Mouse (Mus musculus) spleen, adult 2 months (tissue): ENCODE results near the gene Gm11084.
"Not testable (repeated sequence)": the region's sequence is repeated elsewhere in the genome, so short reads cannot be mapped to it uniquely, and the experiment has no call there.

ENCODE experiments used
- CTCF ChIP-seq: fragments of 200-500 bp; IDR thresholded peaks from 2 replicates; pipeline ENCODE4 v1.5.1; 2011; ENCODE audit warnings: mild to moderate bottlenecking, inconsistent platforms; ENCODE audit not compliant: insufficient read depth, insufficient read length, insufficient replicate concordance; ENCODE audit errors: extremely low read depth
- POLR2A ChIP-seq: fragments of 200-500 bp; IDR thresholded peaks from 2 replicates; pipeline ENCODE4 v1.6.1; 2011; ENCODE audit warnings: low read depth, low read length, inconsistent platforms

GRCm38 (mm10) chr2:72988945-72989344 is 2.4 kb upstream of the Gm11084 start:
- TF ChIP-seq CTCF, POLR2A: not testable (repeated sequence)
